ENCODE assay signal across 14 mouse cellular contexts in genomic region chr19:57487051-57487658, GRCm38 (mm10). TPM values are rescaled to one million over a fixed set of nuclear protein-coding genes. Genes with fewer than 3 reads are reported as not detected.
DNase-seq lines count a peak whose midpoint lies in the region; ATAC-seq and TF ChIP-seq lines count a peak whose summit lies in the region.
"Had no signal": no experiment of that assay in that cellular context is flagged by ENCODE, and none has a peak within 500 bp of the region (broad histone marks: within the 10 kb centered on the region; RNA-seq: fewer than 3 reads in every experiment).

No protein-coding gene starts in this region.

- H3K27ac ChIP-seq in forebrain, embryonic 14.5 days (ENCODE audit: low read depth, low read length): peak overlapping the region; percentile 0; the same call in 1 of the 2 replicates
- no peak overlapping the region for H3K27ac ChIP-seq in forebrain, embryonic 10.5 days
- no peak overlapping the region; the same call in 1 of the 2 replicates for H3K27ac ChIP-seq in kidney, postnatal 0 days
- H3K27ac ChIP-seq in limb, embryonic 13.5 days: peak overlapping the region; percentile 85
- H3K27ac ChIP-seq in neural tube, embryonic 15.5 days (replicated peaks): 0 out of 2 replicates have a peak overlapping the region, but pooled peaks have one; percentile 19

- no peak for ATAC-seq in forebrain, embryonic 14.5 days
- ATAC-seq in kidney, postnatal 0 days (replicated peaks; ENCODE audit: low FRiP score, low read depth): no peak
- peak; percentile 66 for ATAC-seq in limb, embryonic 13.5 days (ENCODE audit: low FRiP score, low read depth)
- ATAC-seq in neural tube, embryonic 15.5 days (ENCODE audit: low FRiP score): peak; percentile 56; the same call in 1 of the 2 replicates

- H3K4me3 ChIP-seq in forebrain, embryonic 14.5 days (ENCODE audit: low read depth, low read length): no peak overlapping the region
- H3K4me3 ChIP-seq in forebrain, embryonic 10.5 days: no peak overlapping the region
- H3K4me3 ChIP-seq in kidney, postnatal 0 days (replicated peaks; ENCODE audit: low read depth, low read length): no peak overlapping the region
- peak overlapping the region; percentile 18 for H3K4me3 ChIP-seq in limb, embryonic 13.5 days
- H3K4me3 ChIP-seq in neural tube, embryonic 15.5 days (replicated peaks): no peak overlapping the region
- H3K4me3 ChIP-seq: megakaryocyte, embryonic 14.5 days had no signal

- 88% methylated on average over 13 of the region's 13 CpGs for WGBS in forebrain, embryonic 14.5 days
- 94% methylated on average over 13 of the region's 13 CpGs for WGBS in forebrain, embryonic 10.5 days
- 30% methylated on average over 13 of the region's 13 CpGs for WGBS in kidney, postnatal 0 days
- 18% methylated on average over 13 of the region's 13 CpGs for WGBS in limb, embryonic 13.5 days
- WGBS in neural tube, embryonic 15.5 days: 40% methylated on average over 13 of the region's 13 CpGs

- H3K9me3 ChIP-seq in forebrain, embryonic 14.5 days (replicated peaks; ENCODE audit: control insufficient read depth, low read length): no peaks in the 10 kb centered on the region
- peaks cover 5% of the 10 kb centered on the region; the same call in 1 of the 2 replicates for H3K9me3 ChIP-seq in forebrain, embryonic 10.5 days
- H3K9me3 ChIP-seq in kidney, postnatal 0 days (replicated peaks; ENCODE audit: low read length): no peaks in the 10 kb centered on the region
- peaks cover 7% of the 10 kb centered on the region; the same call in 1 of the 2 replicates for H3K9me3 ChIP-seq in limb, embryonic 13.5 days
- H3K9me3 ChIP-seq in neural tube, embryonic 15.5 days (replicated peaks): no peaks in the 10 kb centered on the region
- H3K9me3 ChIP-seq: megakaryocyte, embryonic 14.5 days had no signal

- H3K4me2 ChIP-seq in forebrain, embryonic 14.5 days (ENCODE audit: low read length): no peak overlapping the region
- H3K4me2 ChIP-seq in kidney, postnatal 0 days (ENCODE audit: low read length): 0 out of 2 replicates have a peak overlapping the region, but pooled peaks have one; percentile 11
- H3K4me2 ChIP-seq in limb, embryonic 13.5 days (replicated peaks): peak overlapping the region; percentile 52
- H3K4me2 ChIP-seq in neural tube, embryonic 15.5 days: peak overlapping the region; percentile 19; the same call in 1 of the 2 replicates

- H3K36me3 ChIP-seq in forebrain, embryonic 14.5 days (ENCODE audit: control insufficient read depth, insufficient read depth, low read length): no peaks in the 10 kb centered on the region
- peaks cover 38% of the 10 kb centered on the region for H3K36me3 ChIP-seq in forebrain, embryonic 10.5 days (replicated peaks)
- H3K36me3 ChIP-seq in kidney, postnatal 0 days (ENCODE audit: insufficient read depth, low read length): peaks cover 3% of the 10 kb centered on the region; the same call in 1 of the 2 replicates
- H3K36me3 ChIP-seq in limb, embryonic 13.5 days: peaks cover 15% of the 10 kb centered on the region
- no peaks in the 10 kb centered on the region for H3K36me3 ChIP-seq in neural tube, embryonic 15.5 days

- H3K4me1 ChIP-seq in forebrain, embryonic 14.5 days (ENCODE audit: control insufficient read depth, insufficient read depth, low read length): no peaks in the 10 kb centered on the region
- no peaks in the 10 kb centered on the region for H3K4me1 ChIP-seq in forebrain, embryonic 10.5 days
- H3K4me1 ChIP-seq in kidney, postnatal 0 days (replicated peaks; ENCODE audit: insufficient read depth, low read length): no peaks in the 10 kb centered on the region
- peaks cover 44% of the 10 kb centered on the region for H3K4me1 ChIP-seq in limb, embryonic 13.5 days
- peaks cover 20% of the 10 kb centered on the region for H3K4me1 ChIP-seq in neural tube, embryonic 15.5 days
- H3K4me1 ChIP-seq: megakaryocyte, embryonic 14.5 days had no signal

- no peak for TF ChIP-seq CTCF in kidney, postnatal 0 days (IDR thresholded peaks at IDR 0.05; ENCODE audit: low read depth)

- DNase-seq in forebrain, embryonic 14.5 days (ENCODE audit: low spot score): no peak
- DNase-seq in forebrain, embryonic 10.5 days (ENCODE audit: extremely low spot score, low spot score): no peak
- peak; percentile 73 for DNase-seq in kidney, postnatal 0 days (ENCODE audit: low spot score)
- DNase-seq in kidney, postnatal 10 days: no peak
- no peak for DNase-seq in lung, postnatal 14 days
- no peak for DNase-seq in lung, postnatal 36 days
- DNase-seq: adrenal gland, adult 8-10 months; gastrocnemius, postnatal 36 days; kidney, adult 8-10 months; lung, adult 18-20 months; thymus, adult 18-20 months had no signal

- H3K27me3 ChIP-seq in forebrain, embryonic 14.5 days (replicated peaks; ENCODE audit: control insufficient read depth, insufficient read depth, low read length): no peaks in the 10 kb centered on the region
- no peaks in the 10 kb centered on the region for H3K27me3 ChIP-seq in forebrain, embryonic 10.5 days (ENCODE audit: poor library complexity, severe bottlenecking)
- H3K27me3 ChIP-seq in kidney, postnatal 0 days (ENCODE audit: insufficient read depth, low read length): no peaks in the 10 kb centered on the region
- H3K27me3 ChIP-seq in limb, embryonic 13.5 days: no peaks in the 10 kb centered on the region
- H3K27me3 ChIP-seq in neural tube, embryonic 15.5 days (replicated peaks): no peaks in the 10 kb centered on the region
- H3K27me3 ChIP-seq: megakaryocyte, embryonic 14.5 days had no signal

- H3K9ac ChIP-seq in forebrain, embryonic 14.5 days (ENCODE audit: low read length): no peak overlapping the region
- no peak overlapping the region for H3K9ac ChIP-seq in kidney, postnatal 0 days (ENCODE audit: low read depth, low read length)
- 0 out of 2 replicates have a peak overlapping the region, but pooled peaks have one; percentile 19 for H3K9ac ChIP-seq in limb, embryonic 13.5 days
- no peak overlapping the region for H3K9ac ChIP-seq in neural tube, embryonic 15.5 days (replicated peaks)

RNA-seq across cellular contexts. Expression of gene Trub1, which starts 34.4 kb away (rescaled TPM):
- polyA plus RNA-seq in forebrain, embryonic 14.5 days (2014; fragmentation: Nextera tagmentation; extraction: Ambion mirVana): 14.9 and 15.4 TPM in 2 replicates
- 23.4 and 25.0 TPM in 2 replicates for polyA plus RNA-seq in forebrain, embryonic 10.5 days (2016; fragmentation: Nextera tagmentation; extraction: Ambion mirVana)
- 24.8 and 25.5 TPM in 2 replicates for polyA plus RNA-seq in kidney, postnatal 0 days (2015; fragmentation: Nextera tagmentation; extraction: Ambion mirVana)
- polyA plus RNA-seq in limb, embryonic 13.5 days (2015; fragmentation: Nextera tagmentation; extraction: Ambion mirVana): 28.5 and 29.3 TPM in 2 replicates
- 14.9 and 17.8 TPM in 2 replicates for polyA plus RNA-seq in neural tube, embryonic 15.5 days (2015; fragmentation: Nextera tagmentation; extraction: Ambion mirVana)

Comparison
In these comparisons a context has a peak if more than half of its experiments do, and no peak if none do; other contexts are left out.
1. H3K27ac ChIP-seq: peak in forebrain, embryonic 14.5 days (single experiment), limb, embryonic 13.5 days (single experiment) and neural tube, embryonic 15.5 days (single experiment); none in forebrain, embryonic 10.5 days (single experiment) and kidney, postnatal 0 days (single experiment).
2. ATAC-seq: peak in limb, embryonic 13.5 days (single experiment) and neural tube, embryonic 15.5 days (single experiment); none in forebrain, embryonic 14.5 days (single experiment) and kidney, postnatal 0 days (single experiment).